Mouse (Mus musculus) layer of hippocampus, postnatal 14 days (tissue): ENCODE measurements around the gene Cd46. TPM values are rescaled to one million over a fixed set of nuclear protein-coding genes. Genes with fewer than 3 reads are reported as not detected.

Source experiments
- microRNA-seq, 2 experiments: library from miRNA; unstranded; fragments of <30 nt; microRNA quantifications; one replicate each; pipeline ENCODE4 v1.2.0; 2021
- total RNA-seq, 2 experiments: library from RNA; stranded (reverse); gene quantifications; 2 replicates each; pipeline ENCODE4 v1.2.3; 2021

The Cd46 gene
- total RNA-seq, 2 experiments from 2014 or later, result 2.9 to 4.4 TPM

Small RNA genes within 50 kb of the gene (microRNA-seq; reads per million reads assigned to microRNA genes)
- gene Mir29b-2 (24.9 to 40.2 reads per million in 2 experiments), gene Mir29c (163 to 169 reads per million in 2 experiments)

Other genes starting within 250 kb of the Cd46 start
- gene Cd34, start 153.4 kb downstream of the Cd46 start, total RNA-seq, result 10 to 100 TPM; 32.1 to 33.2 TPM
- gene Cr1l, start 39.3 kb upstream of the Cd46 start, total RNA-seq, result 10 to 100 TPM; 31.1 to 36.9 TPM
- gene Cr2, start 84.5 kb upstream of the Cd46 start, total RNA-seq, result under 1 TPM; 0.37 to 0.50 TPM